Mouse (Mus musculus) kidney, adult 11 months (tissue): ENCODE data around the gene Slc8a1.

ENCODE experiments used
- DNase-seq: peaks from one replicate; pipeline ENCODE4 v3.0.0; 2022

Gene Slc8a1

GRCm38 (mm10) chr17:81412736-81413135 lies 325.4 kb downstream of the Slc8a1 start:
- DNase-seq: no peak

- no peak for DNase-seq
Measured at GRCm38 (mm10) chr17:81404225-81404624, 334.0 kb downstream of the Slc8a1 start.

GRCm38 (mm10) chr17:81403121-81403520 lies 335.1 kb downstream of the Slc8a1 start:
- DNase-seq: no peak

- DNase-seq: no peak
Measured at GRCm38 (mm10) chr17:81402636-81403035, 335.5 kb downstream of the Slc8a1 start.

- DNase-seq: no peak
Measured at GRCm38 (mm10) chr17:81400377-81400776, 337.8 kb downstream of the Slc8a1 start.

GRCm38 (mm10) chr17:81397434-81397833 lies 340.7 kb downstream of the Slc8a1 start:
- no peak for DNase-seq

- DNase-seq: no peak
Measured at GRCm38 (mm10) chr17:81394124-81394523, 344.1 kb downstream of the Slc8a1 start.

- no peak for DNase-seq
Measured at GRCm38 (mm10) chr17:81393040-81393439, 345.1 kb downstream of the Slc8a1 start.

GRCm38 (mm10) chr17:81391478-81391877 lies 346.7 kb downstream of the Slc8a1 start:
- DNase-seq: no peak

GRCm38 (mm10) chr17:81390790-81391189 lies 347.4 kb downstream of the Slc8a1 start:
- no peak for DNase-seq

- DNase-seq: no peak
Measured at GRCm38 (mm10) chr17:81386118-81386517, 352.1 kb downstream of the Slc8a1 start.

GRCm38 (mm10) chr17:81385476-81385875 lies 352.7 kb downstream of the Slc8a1 start:
- DNase-seq: no peak

GRCm38 (mm10) chr17:81383461-81383860 lies 354.7 kb downstream of the Slc8a1 start:
- peak; percentile 71 for DNase-seq

GRCm38 (mm10) chr17:81378436-81378835 lies 359.7 kb downstream of the Slc8a1 start:
- no peak for DNase-seq

- no peak for DNase-seq
Measured at GRCm38 (mm10) chr17:81377757-81378299, 360.3 kb downstream of the Slc8a1 start.

- DNase-seq: no peak
Measured at GRCm38 (mm10) chr17:81377195-81377594, 361.0 kb downstream of the Slc8a1 start.

- DNase-seq: no peak
Measured at GRCm38 (mm10) chr17:81375901-81376300, 362.3 kb downstream of the Slc8a1 start.

GRCm38 (mm10) chr17:81369036-81369435 lies 369.1 kb downstream of the Slc8a1 start:
- no peak for DNase-seq

- DNase-seq: no peak
Measured at GRCm38 (mm10) chr17:81368503-81368902, 369.7 kb downstream of the Slc8a1 start.

- no peak for DNase-seq
Measured at GRCm38 (mm10) chr17:81363368-81363767, 374.8 kb downstream of the Slc8a1 start.

GRCm38 (mm10) chr17:81360571-81360970 lies 377.6 kb downstream of the Slc8a1 start:
- no peak for DNase-seq

GRCm38 (mm10) chr17:81360032-81360431 lies 378.1 kb downstream of the Slc8a1 start:
- DNase-seq: no peak

- no peak for DNase-seq
Measured at GRCm38 (mm10) chr17:81336024-81336754, 402.0 kb downstream of the Slc8a1 start.

GRCm38 (mm10) chr17:81335526-81335925 lies 402.7 kb downstream of the Slc8a1 start:
- no peak for DNase-seq
